Mouse (Mus musculus): ENCODE measurements around the gene Fancc.
"Not testable (repeated sequence)": the region's sequence is repeated elsewhere in the genome, so short reads cannot be mapped to it uniquely, and the experiment has no call there.

Gene Fancc

GRCm38 (mm10) chr13:63514931-63515360 lies 17.9 kb upstream of the Fancc start:
- no peak for DNase-seq

- no peak for DNase-seq
These were observed 16.5 kb upstream of the Fancc start for GRCm38 (mm10) chr13:63513374-63514098.

- DNase-seq: no peak
These were observed 15.3 kb upstream of the Fancc start for GRCm38 (mm10) chr13:63512411-63512810.

- DNase-seq: no peak
These were observed 10.7 kb upstream of the Fancc start for GRCm38 (mm10) chr13:63507821-63508220.

- DNase-seq: no peak
These were observed 10.0 kb upstream of the Fancc start for GRCm38 (mm10) chr13:63507001-63507556.

GRCm38 (mm10) chr13:63506364-63506763 lies 9.3 kb upstream of the Fancc start:
- no peak for DNase-seq

- no peak for DNase-seq
These were observed 5.3 kb upstream of the Fancc start for GRCm38 (mm10) chr13:63502391-63502790.

- DNase-seq: no peak
These were observed 2.4 kb upstream of the Fancc start for GRCm38 (mm10) chr13:63499489-63499888.

- DNase-seq: no peak
These were observed 9.4 kb downstream of the Fancc start for GRCm38 (mm10) chr13:63487707-63488042.

GRCm38 (mm10) chr13:63486791-63487706 lies 10.0 kb downstream of the Fancc start:
- DNase-seq: no peak

- no peak for DNase-seq
These were observed 21.7 kb downstream of the Fancc start for GRCm38 (mm10) chr13:63475356-63475755.

- DNase-seq: no peak
These were observed 44.2 kb downstream of the Fancc start for GRCm38 (mm10) chr13:63452898-63453297.

- DNase-seq: no peak
These were observed 45.9 kb downstream of the Fancc start for GRCm38 (mm10) chr13:63451140-63451539.

- no peak for DNase-seq
These were observed 51.7 kb downstream of the Fancc start for GRCm38 (mm10) chr13:63445419-63445818.

GRCm38 (mm10) chr13:63432759-63433158 lies 64.3 kb downstream of the Fancc start:
- DNase-seq: no peak

- DNase-seq: no peak
These were observed 65.3 kb downstream of the Fancc start for GRCm38 (mm10) chr13:63431857-63432191.

- DNase-seq: peak; percentile 95
These were observed 65.8 kb downstream of the Fancc start for GRCm38 (mm10) chr13:63431030-63431856.

- DNase-seq: no peak
These were observed 66.4 kb downstream of the Fancc start for GRCm38 (mm10) chr13:63430681-63431029.

- DNase-seq: no peak
These were observed 66.9 kb downstream of the Fancc start for GRCm38 (mm10) chr13:63430206-63430605.

GRCm38 (mm10) chr13:63428211-63428610 lies 68.9 kb downstream of the Fancc start:
- DNase-seq: not testable (repeated sequence)

- no peak for DNase-seq
These were observed 74.0 kb downstream of the Fancc start for GRCm38 (mm10) chr13:63423060-63423459.

GRCm38 (mm10) chr13:63421225-63421624 lies 75.9 kb downstream of the Fancc start:
- DNase-seq: no peak

GRCm38 (mm10) chr13:63418148-63418547 lies 78.9 kb downstream of the Fancc start:
- no peak for DNase-seq
